Mouse (Mus musculus): Measurements from ENCODE around the gene Rock2.
A peak's percentile ranks its signal among the peaks of the same experiment; 100 is the strongest.

Rock2 gene

DNA sequence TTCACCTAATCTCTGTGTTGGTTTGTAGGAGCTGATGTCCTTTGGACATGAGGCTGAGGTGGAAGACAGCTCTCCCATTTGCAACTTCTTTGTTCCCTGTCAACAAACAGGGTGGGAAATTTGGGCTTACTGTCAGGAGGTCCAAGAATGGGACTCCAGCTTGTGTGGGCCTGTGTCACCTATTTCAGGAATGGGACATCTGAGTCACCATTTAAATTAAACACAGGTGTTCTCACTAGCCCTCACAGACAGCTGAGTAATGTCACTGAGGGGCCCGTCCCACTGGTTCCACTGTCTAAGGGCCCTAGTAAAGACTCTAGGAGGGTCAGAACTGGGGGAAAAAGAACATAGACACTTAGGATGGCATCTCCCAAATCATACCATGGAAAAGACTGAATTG is 22.7 kb upstream of the Rock2 start:
- no peak for DNase-seq (ENCODE audit: low spot score in 2 of 2)

DNA sequence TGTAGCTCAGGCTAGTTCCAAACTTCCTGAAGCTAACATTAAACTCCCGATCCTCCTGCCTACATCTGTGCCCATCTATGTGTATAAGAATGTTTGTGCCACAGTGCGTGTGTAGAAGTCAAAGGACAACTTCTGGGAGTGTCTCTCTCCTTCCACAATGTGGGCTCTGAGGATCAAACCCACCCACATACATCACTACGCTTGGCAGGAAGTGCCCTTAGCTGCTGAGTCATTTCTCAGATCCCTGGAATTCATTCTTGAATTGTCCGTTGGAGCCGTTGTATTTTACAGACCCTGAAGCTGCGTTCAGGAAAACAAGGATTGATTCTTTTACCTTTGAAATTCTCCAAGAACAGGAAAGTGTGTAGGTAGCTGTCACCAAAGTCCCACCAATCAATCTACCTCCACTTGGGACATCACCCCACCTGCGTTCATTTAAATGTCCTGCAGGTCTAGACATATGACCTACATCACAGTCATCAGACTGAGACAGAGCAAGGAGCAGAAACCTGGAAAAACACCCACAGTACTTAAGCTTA is 21.7 kb upstream of the Rock2 start:
- DNase-seq (ENCODE audit: low spot score in 2 of 2): no peak

DNA sequence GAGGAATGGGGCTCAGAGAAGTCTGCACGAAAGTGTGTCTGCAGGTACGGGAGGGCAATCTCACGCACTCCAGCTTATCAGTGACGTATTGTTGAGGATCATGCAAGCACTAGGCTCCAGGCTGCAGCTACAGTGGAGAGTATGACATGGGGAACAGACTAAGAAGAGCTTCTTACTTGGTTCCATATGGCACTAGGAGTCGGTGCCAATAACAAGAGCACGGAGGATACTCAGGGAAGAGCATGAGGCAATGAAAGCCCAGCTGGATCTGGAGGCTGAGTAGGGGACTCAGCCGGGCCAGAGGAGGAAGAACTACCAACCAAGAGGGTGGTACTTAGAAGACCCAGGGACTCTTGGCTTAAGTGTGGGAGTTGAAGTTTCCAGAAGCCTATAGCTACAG is 21.1 kb upstream of the Rock2 start:
- no peak for DNase-seq (ENCODE audit: low spot score in 2 of 2)

- DNase-seq (ENCODE audit: low spot score in 2 of 2): no peak
These were observed 20.6 kb upstream of the Rock2 start for GRCm38 (mm10) chr12:16874086-16874485.

- no peak for DNase-seq (ENCODE audit: low spot score in 2 of 2)
These were observed 19.4 kb upstream of the Rock2 start for GRCm38 (mm10) chr12:16875269-16875668.

- DNase-seq (ENCODE audit: low spot score in 2 of 2): no peak
These were observed 19.0 kb upstream of the Rock2 start for GRCm38 (mm10) chr12:16875678-16876077.

DNA sequence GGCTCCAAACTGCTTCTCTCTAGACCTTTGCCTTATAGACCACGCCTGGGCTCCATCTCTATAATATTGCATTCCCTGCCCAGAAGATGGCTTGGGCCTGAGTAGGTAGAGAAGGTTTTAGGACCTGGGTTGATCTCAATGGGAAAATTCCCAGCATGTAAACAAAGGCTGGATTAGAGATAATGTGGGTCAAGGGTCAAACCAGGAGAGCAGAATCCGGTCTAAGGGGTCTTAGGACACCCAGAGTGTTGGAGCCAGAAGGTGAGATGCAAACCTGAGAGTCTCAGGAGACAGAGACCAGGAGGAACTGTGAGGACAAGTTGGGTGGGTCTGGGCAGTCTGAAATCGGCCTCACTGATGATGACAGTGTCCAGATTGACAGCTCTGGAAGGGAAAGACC is 18.0 kb upstream of the Rock2 start:
- DNase-seq (ENCODE audit: low spot score in 2 of 2): no peak

DNA sequence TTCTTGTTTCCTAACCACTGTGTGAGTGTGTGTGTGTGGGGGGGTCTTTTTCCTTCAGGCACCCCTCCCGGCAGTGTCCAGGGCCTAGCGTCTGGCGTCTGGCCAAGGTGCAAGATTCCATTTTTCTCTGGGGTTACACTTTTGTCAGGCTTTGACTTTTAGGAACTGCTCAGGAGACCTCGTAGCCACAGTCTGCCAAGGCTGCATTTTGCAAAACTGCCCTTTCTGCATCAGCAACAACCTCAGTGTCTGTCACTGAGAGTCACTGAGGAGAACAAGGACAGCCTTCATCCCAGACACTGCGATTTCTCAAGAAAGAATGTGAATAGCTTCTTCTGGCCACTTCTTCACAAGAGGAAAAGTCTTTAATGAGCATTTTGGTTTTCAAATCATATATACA is 17.6 kb upstream of the Rock2 start:
- DNase-seq (ENCODE audit: low spot score in 2 of 2): no peak

GRCm38 (mm10) chr12:16877679-16878078 is 17.0 kb upstream of the Rock2 start:
- DNase-seq (ENCODE audit: low spot score in 2 of 2): no peak

DNA sequence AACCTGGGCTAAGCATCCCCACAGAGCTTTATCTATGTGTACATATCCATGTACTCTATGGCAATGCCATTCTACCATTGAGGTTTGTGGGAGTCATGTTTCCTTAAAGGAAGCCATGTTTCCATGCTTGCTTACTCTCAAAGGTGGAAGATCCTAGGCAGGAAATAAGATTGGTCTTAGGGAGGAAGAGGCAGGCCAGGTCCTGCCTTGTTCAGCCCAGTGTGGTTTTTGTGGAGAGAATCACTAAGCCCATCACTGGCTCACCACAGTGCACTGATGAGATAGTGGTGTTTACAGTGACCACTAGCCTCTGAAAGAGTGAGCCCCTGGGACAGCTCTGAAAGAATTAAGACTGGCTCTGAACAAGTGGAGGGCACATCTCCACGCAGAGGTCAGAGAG is 15.3 kb upstream of the Rock2 start:
- no peak for DNase-seq (ENCODE audit: low spot score in 2 of 2)

DNA sequence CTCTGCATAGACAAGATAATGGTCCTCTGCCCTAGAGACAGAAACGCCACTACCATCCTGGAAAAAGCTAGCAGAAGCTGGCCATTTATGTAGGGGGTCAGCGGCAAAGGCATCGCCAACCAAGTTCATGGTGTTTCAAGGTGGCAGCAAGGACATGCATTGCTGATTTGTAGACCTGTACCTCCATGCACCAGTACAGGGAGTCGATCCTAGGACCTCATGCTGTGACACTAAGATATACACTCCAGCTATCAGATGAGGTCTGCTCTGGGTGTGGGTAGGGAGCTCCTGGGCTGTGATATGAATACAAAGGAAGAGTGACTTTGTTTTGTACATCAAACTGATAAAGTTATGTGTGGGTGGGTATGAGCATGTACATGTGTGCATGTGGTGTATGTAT is 14.6 kb upstream of the Rock2 start:
- DNase-seq (ENCODE audit: low spot score in 2 of 2): no peak

DNA sequence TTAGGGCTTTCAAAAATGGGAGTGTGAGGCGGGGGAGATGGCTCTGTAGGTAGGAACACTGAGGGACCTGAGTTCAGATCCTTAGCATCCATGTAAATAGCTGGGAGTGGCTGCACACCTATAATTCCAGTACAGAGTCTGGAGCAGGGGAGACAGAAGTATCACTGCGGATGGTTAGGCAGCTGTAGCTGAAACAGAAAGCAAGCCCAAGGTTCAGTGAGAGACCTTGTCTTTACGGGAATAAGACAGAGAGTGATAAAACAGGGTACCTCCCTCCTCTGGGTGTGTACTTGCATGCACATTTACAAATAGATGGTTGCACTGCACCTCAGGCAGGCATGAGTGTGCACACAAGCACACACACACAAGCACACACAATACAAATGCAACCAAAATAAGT is 12.3 kb upstream of the Rock2 start:
- no peak for DNase-seq (ENCODE audit: low spot score in 2 of 2)

DNA sequence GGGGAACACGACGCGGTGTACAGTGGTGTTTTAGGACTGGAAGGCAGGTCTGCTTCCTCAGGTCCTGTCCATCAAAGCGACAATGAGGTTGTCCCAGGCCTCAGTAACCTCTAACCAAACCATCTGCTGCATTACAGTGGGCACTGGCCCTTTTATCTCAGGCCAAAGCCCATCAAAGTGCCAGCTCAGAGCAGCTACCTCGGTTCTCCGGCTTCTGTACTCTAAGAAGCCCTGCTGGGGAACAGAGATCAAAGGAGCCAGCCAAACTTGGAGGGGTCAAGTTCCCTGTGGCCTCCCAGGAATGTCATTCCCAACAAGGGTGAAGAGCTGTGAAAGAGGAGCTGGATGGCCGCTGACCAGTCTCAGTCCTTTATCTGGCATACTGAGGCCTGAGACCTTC is 11.6 kb upstream of the Rock2 start:
- DNase-seq (ENCODE audit: low spot score in 2 of 2): no peak

GRCm38 (mm10) chr12:16884534-16884933 is 10.2 kb upstream of the Rock2 start:
- no peak for DNase-seq (ENCODE audit: low spot score in 2 of 2)

- no peak for DNase-seq (ENCODE audit: low spot score in 2 of 2)
These were observed 8.3 kb upstream of the Rock2 start for GRCm38 (mm10) chr12:16886354-16886753.

DNA sequence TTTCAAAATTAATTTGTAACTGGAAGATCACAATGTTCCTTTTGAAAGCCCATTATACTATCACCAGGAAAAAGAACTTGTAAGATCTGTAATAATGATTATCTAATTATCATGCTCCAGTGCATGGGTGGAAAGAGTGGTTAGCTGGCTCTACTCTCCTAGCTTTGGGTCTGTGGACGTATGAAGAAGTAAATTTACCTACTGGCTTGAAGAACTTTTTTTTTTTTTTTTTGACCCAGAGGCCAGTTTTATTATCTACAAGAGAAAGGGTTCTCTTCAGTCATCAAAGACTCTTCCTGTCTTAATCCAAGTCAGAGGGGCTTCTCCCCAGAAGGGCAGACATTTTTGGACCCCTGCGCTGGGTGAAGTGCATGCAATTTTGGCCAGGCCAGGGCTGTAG is 1.7 kb upstream of the Rock2 start:
- DNase-seq (ENCODE audit: low spot score in 2 of 2): no peak

DNA sequence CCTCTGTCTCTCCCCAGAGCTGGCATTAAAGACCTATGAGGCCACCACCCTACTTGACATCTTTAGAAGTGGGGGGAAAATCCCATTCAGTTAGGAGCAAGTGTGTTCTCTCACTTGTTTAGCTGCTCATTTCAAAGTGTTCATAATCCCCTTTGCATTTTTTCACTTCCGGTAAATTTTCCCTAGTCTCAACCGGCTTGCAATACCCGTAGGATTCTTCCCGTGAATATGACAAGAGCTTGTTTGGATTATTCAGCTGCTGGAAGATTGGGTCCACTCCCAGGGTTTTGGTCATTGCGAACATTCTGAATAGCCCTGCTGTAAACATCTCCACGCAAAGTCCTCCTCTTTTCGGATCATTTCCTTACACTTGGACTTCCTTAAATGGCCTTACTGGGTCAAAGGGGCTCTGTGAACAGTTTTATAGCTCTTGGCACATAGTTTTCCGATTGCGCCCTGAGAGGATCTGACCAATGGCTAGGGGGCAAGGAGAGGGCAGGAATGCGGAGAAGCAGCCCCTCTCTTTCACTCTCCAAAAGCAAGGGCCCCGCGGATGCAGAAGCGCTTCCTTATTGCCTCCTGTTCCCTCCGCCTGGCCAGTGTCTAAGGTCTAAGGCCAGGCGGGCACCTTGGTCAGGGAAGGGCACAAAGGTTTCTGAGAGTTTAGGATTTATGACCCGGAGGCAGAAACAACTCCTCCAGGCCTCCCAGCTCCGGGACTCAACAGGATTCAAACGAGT is 869 bp upstream of the Rock2 start:
- DNase-seq (ENCODE audit: low spot score in 2 of 2): no peak

GRCm38 (mm10) chr12:16895221-16895928 is 680 bp downstream of the Rock2 start:
- DNase-seq (ENCODE audit: low spot score in 2 of 2): peak in 1 of 2 experiments; percentile 50

DNA sequence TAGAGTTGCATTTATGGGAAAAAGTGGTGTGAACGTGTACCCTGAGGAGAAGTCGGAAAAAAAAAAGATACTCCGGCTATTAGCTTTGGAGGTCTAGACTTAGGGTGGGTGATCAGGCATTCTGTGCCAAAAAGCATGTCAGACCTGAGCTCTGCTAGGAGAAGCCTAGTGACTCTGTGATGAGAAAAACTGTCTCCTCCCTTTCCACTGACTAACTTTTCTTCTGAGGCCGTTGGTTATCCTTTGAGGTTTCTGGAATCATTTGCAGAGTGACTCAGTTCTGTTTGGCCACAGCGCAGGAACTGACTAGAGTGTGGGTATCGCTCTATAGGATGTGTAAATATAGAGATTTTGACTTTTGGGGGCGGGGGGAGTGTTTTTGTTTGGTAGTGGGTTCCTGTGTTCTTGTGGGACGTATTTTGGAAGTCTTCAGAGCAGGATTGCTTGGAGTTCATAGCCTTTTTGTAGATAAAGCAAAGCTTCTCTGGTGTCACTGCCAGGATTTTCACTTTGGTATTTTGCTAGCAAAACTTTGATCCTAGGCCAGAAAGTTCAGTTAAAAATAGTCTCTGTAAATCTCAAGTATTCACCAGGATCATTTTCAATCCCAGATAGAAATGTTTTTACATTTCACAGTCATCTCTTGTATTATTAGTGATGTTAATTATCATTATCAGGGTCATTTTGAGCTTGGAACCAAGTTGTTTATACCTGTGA is 1.5 kb downstream of the Rock2 start:
- no peak for DNase-seq (ENCODE audit: low spot score in 2 of 2)

DNA sequence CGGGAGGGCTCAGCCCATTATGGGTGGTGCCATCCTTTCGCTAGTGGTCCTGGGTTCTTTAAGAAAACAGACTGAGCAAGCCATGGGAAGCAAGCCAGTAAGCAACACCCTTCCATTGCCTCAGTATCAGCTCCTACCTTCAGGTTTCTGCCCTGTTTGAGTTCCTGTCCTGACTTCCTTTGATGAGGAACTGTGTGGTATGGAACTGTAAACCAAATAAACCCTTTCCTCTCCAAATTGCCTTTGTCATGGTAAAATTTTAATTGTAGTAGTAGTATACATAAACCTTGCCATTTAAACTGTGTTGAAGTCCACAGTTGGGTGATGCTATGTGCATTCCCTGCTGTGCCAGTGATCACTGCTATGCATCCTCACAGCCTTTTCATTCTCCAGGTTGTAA is 2.5 kb downstream of the Rock2 start:
- DNase-seq (ENCODE audit: low spot score in 2 of 2): no peak

DNA sequence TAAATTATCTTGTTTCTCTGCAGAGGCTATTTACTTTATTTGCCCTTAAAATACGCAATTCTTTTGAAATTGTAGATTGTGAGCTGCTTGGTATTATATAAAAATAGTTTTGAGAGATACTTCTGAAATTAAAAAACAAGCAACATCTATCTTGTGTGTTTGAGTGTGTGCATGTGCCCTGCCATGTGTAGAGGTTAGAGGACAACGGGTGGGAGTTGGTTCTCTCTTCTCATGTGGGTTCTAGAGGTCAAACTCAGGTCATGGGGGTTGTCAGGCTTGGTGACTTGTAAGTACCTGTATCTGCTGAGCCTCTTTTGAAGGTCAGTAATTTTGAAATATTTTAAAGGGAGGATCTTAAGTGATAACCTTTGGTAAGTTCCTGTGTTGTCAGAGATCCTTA is 3.5 kb downstream of the Rock2 start:
- no peak for DNase-seq (ENCODE audit: low spot score in 2 of 2)

GRCm38 (mm10) chr12:16898790-16899189 is 4.1 kb downstream of the Rock2 start:
- DNase-seq (ENCODE audit: low spot score in 2 of 2): no peak

All from frontal cortex, postnatal 10 days (tissue).